Mouse (Mus musculus): ENCODE results near the gene Smc4.

DNA sequence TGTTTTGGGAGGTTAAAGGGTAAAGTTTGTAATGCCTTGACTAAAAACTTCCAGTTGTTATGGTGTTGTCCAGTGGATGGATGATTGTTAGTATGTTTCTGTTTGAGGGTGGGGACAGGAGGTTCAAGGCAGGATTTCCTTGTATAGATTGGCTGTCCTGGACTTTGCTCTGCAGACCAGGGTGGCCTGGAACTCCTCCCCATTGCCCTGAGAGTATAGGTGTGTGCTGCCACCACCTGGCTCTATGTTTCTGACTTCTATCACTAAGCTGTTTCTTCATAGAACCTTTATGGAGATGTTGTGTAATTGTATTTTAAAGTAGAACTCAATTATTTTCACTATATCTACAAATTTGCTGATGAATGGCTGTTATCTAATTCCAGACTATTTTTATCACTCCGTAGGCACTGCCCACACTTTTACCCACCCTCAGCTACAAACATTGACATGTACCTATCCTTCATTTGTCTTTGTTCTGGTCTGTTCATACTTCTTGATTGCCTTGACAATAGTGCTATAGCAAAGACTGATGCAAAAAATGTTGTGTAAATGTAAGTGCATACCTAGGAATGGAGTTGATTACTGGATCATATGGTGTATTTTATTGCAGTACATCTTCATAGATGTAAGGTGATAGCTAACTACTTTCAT is 21.7 kb downstream of the Smc4 start:
- TF ChIP-seq POLR2A (IDR thresholded peaks at IDR 0.05; ENCODE audit: control insufficient read depth, low read depth, low read length) (no peak), CTCF (IDR thresholded peaks at IDR 0.05; ENCODE audit: control insufficient read depth, insufficient read depth, insufficient replicate concordance, low read depth, low read length) (no peak)

Measured in testis, adult 2 months (tissue).